Mouse (Mus musculus) kidney, postnatal 0 days (tissue): ENCODE data around the gene Abi2. TPM values are rescaled to one million over a fixed set of nuclear protein-coding genes. Genes with fewer than 3 reads are reported as not detected.

Experiments
- ATAC-seq: fragments of 200-750 bp; cut with Nextera tagmentation; replicated peaks from 2 replicates; pipeline ENCODE4 v1.8.0; 2017; ENCODE audit warnings: low read depth, moderate number of reproducible peaks, moderate TSS enrichment, moderate library complexity; ENCODE audit not compliant: low FRiP score
- DNase-seq: peaks from one replicate; pipeline ENCODE4 v3.0.0-alpha.2; 2016; ENCODE audit warnings: low spot score
- H3K27ac ChIP-seq: fragments of 300-500 bp; sonication (generic); 2 replicates; pipeline ENCODE4 v1.5.1; 2014; ENCODE audit warnings: mild to moderate bottlenecking
- H3K27me3 ChIP-seq: fragments of 300-500 bp; sonication (generic); 2 replicates; pipeline ENCODE4 v1.6.1; 2014; ENCODE audit warnings: low read length, mixed read lengths; ENCODE audit not compliant: insufficient read depth
- H3K36me3 ChIP-seq: fragments of 300-500 bp; sonication (generic); 2 replicates; pipeline ENCODE4 v1.6.1; 2014; ENCODE audit warnings: low read length, mixed read lengths; ENCODE audit not compliant: insufficient read depth
- H3K4me1 ChIP-seq: fragments of 300-500 bp; sonication (generic); replicated peaks from 2 replicates; pipeline ENCODE4 v1.6.1; 2014; ENCODE audit warnings: antibody characterized with exemption, low read length, mixed read lengths; ENCODE audit not compliant: insufficient read depth
- H3K4me2 ChIP-seq: fragments of 300-500 bp; sonication (generic); 2 replicates; pipeline ENCODE4 v1.6.1; 2014; ENCODE audit warnings: mild to moderate bottlenecking, low read length, moderate library complexity, mixed read lengths
- H3K4me3 ChIP-seq: fragments of 300-500 bp; sonication (generic); replicated peaks from 2 replicates; pipeline ENCODE4 v1.5.1; 2014; ENCODE audit warnings: low read depth, low read length
- H3K9ac ChIP-seq: fragments of 300-500 bp; sonication (generic); 2 replicates; pipeline ENCODE4 v1.6.1; 2014; ENCODE audit warnings: low read depth, low read length
- H3K9me3 ChIP-seq: fragments of 300-500 bp; sonication (generic); replicated peaks from 2 replicates; pipeline ENCODE4 v1.6.1; 2016; ENCODE audit warnings: low read length, inconsistent platforms, mixed read lengths
- CTCF ChIP-seq: IDR thresholded peaks from 2 replicates; pipeline ENCODE4 v1.5.1; 2016; ENCODE audit warnings: antibody characterized with exemption, low read depth, mild to moderate bottlenecking, moderate library complexity
- WGBS: fragments of 180-500 bp; shearing (Covaris S2); extraction: QIAGEN DNeasy Blood & Tissue Kit; methylation state at CpG from one replicate; pipeline ENCODE4 v1.1.7; 2014; 5-methylcytosine and 5-hydroxymethylcytosine counted together
- polyA plus RNA-seq: library from polyadenylated mRNA; unstranded; fragments of >200 nt; fragmentation: Nextera tagmentation; extraction: Ambion mirVana; gene quantifications from 2 replicates; pipeline ENCODE4 v1.2.1, GENCODE M21; 2015

The Abi2 gene
- polyA plus RNA-seq, 1 experiment from 2014 or later = 22.7 TPM

GRCm38 (mm10) chr1:60481561-60481960 lies 72.1 kb downstream of the Abi2 start:
- Histone ChIP-seq H3K36me3 (0 out of 2 replicates have a peak, but pooled peaks cover 6% of the 10 kb centered on the region), H3K27ac (no peak overlapping the region), H3K9me3 (no peaks in the 10 kb centered on the region), H3K4me1 (no peaks in the 10 kb centered on the region), H3K27me3 (no peaks in the 10 kb centered on the region), H3K4me2 (no peak overlapping the region), H3K4me3 (no peak overlapping the region), H3K9ac (no peak overlapping the region)
- no peak for ATAC-seq
- TF ChIP-seq CTCF = no peak
- WGBS = 39% methylated on average over 1 of the region's 1 CpGs
- DNase-seq = no peak

GRCm38 (mm10) chr1:60482881-60483280 lies 73.5 kb downstream of the Abi2 start:
- 97% methylated on average over 1 of the region's 1 CpGs for WGBS
- no peaks in the 10 kb centered on the region for H3K4me1 ChIP-seq
- no peak overlapping the region for H3K9ac ChIP-seq
- DNase-seq = no peak
- no peaks in the 10 kb centered on the region for H3K9me3 ChIP-seq
- H3K36me3 ChIP-seq = 0 out of 2 replicates have a peak, but pooled peaks cover 7% of the 10 kb centered on the region
- H3K27ac ChIP-seq = no peak overlapping the region
- H3K27me3 ChIP-seq = no peaks in the 10 kb centered on the region
- no peak overlapping the region for H3K4me3 ChIP-seq
- ATAC-seq = no peak
- no peak overlapping the region for H3K4me2 ChIP-seq
- no peak for TF ChIP-seq CTCF

- no peak for ATAC-seq
- Histone ChIP-seq H3K4me3 (no peak overlapping the region), H3K4me2 (no peak overlapping the region), H3K27me3 (no peaks in the 10 kb centered on the region), H3K36me3 (peaks cover 22% of the 10 kb centered on the region), H3K27ac (no peak overlapping the region), H3K4me1 (no peaks in the 10 kb centered on the region), H3K9me3 (no peaks in the 10 kb centered on the region), H3K9ac (no peak overlapping the region)
- DNase-seq = no peak
- WGBS = 86% methylated on average over 3 of the region's 3 CpGs
- no peak for TF ChIP-seq CTCF
These were observed 76.2 kb downstream of the Abi2 start for GRCm38 (mm10) chr1:60485649-60486048.

- H3K4me3 ChIP-seq = no peak overlapping the region
- WGBS = 87% methylated on average over 8 of the region's 8 CpGs
- H3K4me2 ChIP-seq = no peak overlapping the region
- H3K36me3 ChIP-seq = peaks cover 35% of the 10 kb centered on the region
- H3K9ac ChIP-seq = no peak overlapping the region
- H3K27me3 ChIP-seq = no peaks in the 10 kb centered on the region
- no peaks in the 10 kb centered on the region for H3K9me3 ChIP-seq
- no peaks in the 10 kb centered on the region for H3K4me1 ChIP-seq
- DNase-seq (no peak), ATAC-seq (no peak)
- TF ChIP-seq CTCF = no peak
- no peak overlapping the region for H3K27ac ChIP-seq
These were observed 79.2 kb downstream of the Abi2 start for GRCm38 (mm10) chr1:60488635-60489034.

- peaks cover 43% of the 10 kb centered on the region for H3K36me3 ChIP-seq
- ATAC-seq (0 out of 2 replicates have a peak, but pooled peaks have one; percentile 17), DNase-seq (no peak)
- no peak overlapping the region for H3K9ac ChIP-seq
- no peak overlapping the region for H3K27ac ChIP-seq
- no peak overlapping the region for H3K4me3 ChIP-seq
- TF ChIP-seq CTCF = no peak
- WGBS = 92% methylated on average over 2 of the region's 2 CpGs
- no peaks in the 10 kb centered on the region for H3K9me3 ChIP-seq
- no peaks in the 10 kb centered on the region for H3K27me3 ChIP-seq
- no peak overlapping the region for H3K4me2 ChIP-seq
- H3K4me1 ChIP-seq = no peaks in the 10 kb centered on the region
These were observed 80.2 kb downstream of the Abi2 start for GRCm38 (mm10) chr1:60489660-60490059.

- Histone ChIP-seq H3K9ac (no peak overlapping the region), H3K9me3 (no peaks in the 10 kb centered on the region), H3K36me3 (peaks cover 48% of the 10 kb centered on the region), H3K4me3 (no peak overlapping the region), H3K4me1 (no peaks in the 10 kb centered on the region), H3K4me2 (no peak overlapping the region), H3K27me3 (no peaks in the 10 kb centered on the region), H3K27ac (no peak overlapping the region)
- WGBS = 86% methylated on average over 4 of the region's 4 CpGs
- no peak for TF ChIP-seq CTCF
- DNase-seq = no peak
- no peak for ATAC-seq
These were observed 81.1 kb downstream of the Abi2 start for GRCm38 (mm10) chr1:60490510-60490909.

GRCm38 (mm10) chr1:60492404-60492803 lies 83.0 kb downstream of the Abi2 start:
- Histone ChIP-seq H3K4me3 (no peak overlapping the region), H3K36me3 (peaks cover 51% of the 10 kb centered on the region), H3K4me1 (no peaks in the 10 kb centered on the region), H3K27me3 (no peaks in the 10 kb centered on the region), H3K9me3 (no peaks in the 10 kb centered on the region), H3K4me2 (no peak overlapping the region), H3K27ac (no peak overlapping the region), H3K9ac (no peak overlapping the region)
- WGBS = 60% methylated on average over 5 of the region's 5 CpGs
- DNase-seq (no peak), ATAC-seq (0 out of 2 replicates have a peak, but pooled peaks have one; percentile 59)
- TF ChIP-seq CTCF = no peak
